Mouse (Mus musculus) adrenal gland, postnatal 14 days (tissue): Measurements from ENCODE around the gene Ambra1. TPM values are rescaled to one million over a fixed set of nuclear protein-coding genes. Genes with fewer than 3 reads are reported as not detected.
"Not testable (repeated sequence)": the region's sequence is repeated elsewhere in the genome, so short reads cannot be mapped to it uniquely, and the experiment has no call there.

Source experiments
- DNase-seq: peaks from one replicate; pipeline ENCODE4 v3.0.0; 2021; ENCODE audit warnings: mixed read lengths
- long read RNA-seq, 2 experiments: library from polyadenylated mRNA; stranded (forward); transcript quantifications; one replicate each; pipeline ENCODE4 v2.0.0; 2021
- total RNA-seq: library from RNA; stranded (reverse); gene quantifications from 2 replicates; pipeline ENCODE4 v1.2.3, GENCODE M21; 2021

Gene Ambra1
- 31.9 and 35.0 TPM in 2 replicates for total RNA-seq
- long read RNA-seq, experiment 1, full-length matches to known transcripts = 1 of 8 reads
- long read RNA-seq, experiment 1, partial matches to known transcripts = 4 of 8 reads
- long read RNA-seq, experiment 1, other reads (novel, unspliced or antisense) = 3 of 8 reads
- long read RNA-seq, experiment 2, full-length matches to known transcripts = 1 of 6 reads
- long read RNA-seq, experiment 2, partial matches to known transcripts = 3 of 6 reads
- long read RNA-seq, experiment 2, other reads (novel, unspliced or antisense) = 2 of 6 reads

GRCm38 (mm10) chr2:91729971-91730821 lies at the start of gene Ambra1:
Ambra1 (plus strand) TSS chr2:91730134.
- peak; percentile 89 for DNase-seq

GRCm38 (mm10) chr2:91682850-91683249 lies 47.1 kb upstream of the Ambra1 start:
- peak; percentile 67 for DNase-seq

GRCm38 (mm10) chr2:91683919-91684318 lies 46.0 kb upstream of the Ambra1 start:
- no peak for DNase-seq

- DNase-seq = peak; percentile 92
These were observed 40.5 kb upstream of the Ambra1 start for GRCm38 (mm10) chr2:91689452-91689851.

GRCm38 (mm10) chr2:91695436-91696224 lies 34.3 kb upstream of the Ambra1 start:
- no peak for DNase-seq

GRCm38 (mm10) chr2:91696225-91696590 lies 33.7 kb upstream of the Ambra1 start:
- DNase-seq = no peak

- DNase-seq = no peak
These were observed 30.7 kb upstream of the Ambra1 start for GRCm38 (mm10) chr2:91699225-91699624.

- DNase-seq = no peak
These were observed 28.6 kb upstream of the Ambra1 start for GRCm38 (mm10) chr2:91701366-91701765.

- no peak for DNase-seq
These were observed 24.2 kb upstream of the Ambra1 start for GRCm38 (mm10) chr2:91705736-91706135.

- no peak for DNase-seq
These were observed 23.5 kb upstream of the Ambra1 start for GRCm38 (mm10) chr2:91706456-91706855.

- DNase-seq = peak; percentile 31
These were observed 21.6 kb upstream of the Ambra1 start for GRCm38 (mm10) chr2:91708361-91708760.

- peak; percentile 97 for DNase-seq
These were observed 19.4 kb upstream of the Ambra1 start, which contains the start of the genes Atg13 and Harbi1 for GRCm38 (mm10) chr2:91710272-91711234. Atg13 (minus strand) TSS chr2:91710576. Harbi1 (plus strand) TSS chr2:91710852.

GRCm38 (mm10) chr2:91711256-91711925 lies 18.5 kb upstream of the Ambra1 start:
- DNase-seq = no peak

GRCm38 (mm10) chr2:91714921-91715320 lies 15.0 kb upstream of the Ambra1 start:
- no peak for DNase-seq

GRCm38 (mm10) chr2:91718276-91718675 lies 11.7 kb upstream of the Ambra1 start:
- no peak for DNase-seq

- DNase-seq = no peak
These were observed 6.6 kb upstream of the Ambra1 start for GRCm38 (mm10) chr2:91723382-91723781.

GRCm38 (mm10) chr2:91723951-91724350 lies 6.0 kb upstream of the Ambra1 start:
- DNase-seq = no peak

- DNase-seq = no peak
These were observed 5.2 kb upstream of the Ambra1 start for GRCm38 (mm10) chr2:91724716-91725115.

GRCm38 (mm10) chr2:91725476-91725875 lies 4.5 kb upstream of the Ambra1 start:
- DNase-seq = not testable (repeated sequence)

- no peak for DNase-seq
These were observed 2.9 kb upstream of the Ambra1 start for GRCm38 (mm10) chr2:91727011-91727410.

- no peak for DNase-seq
These were observed 363 bp upstream of the Ambra1 start for GRCm38 (mm10) chr2:91729571-91729970.
